Mouse (Mus musculus): Measurements from ENCODE around the gene Rnf144a. TPM values are rescaled to one million over a fixed set of nuclear protein-coding genes. Genes with fewer than 3 reads are reported as not detected.

Rnf144a gene
- total and polyA plus RNA-seq, 2 experiments from 2014 or later = 6.8 to 9.4 TPM

DNA sequence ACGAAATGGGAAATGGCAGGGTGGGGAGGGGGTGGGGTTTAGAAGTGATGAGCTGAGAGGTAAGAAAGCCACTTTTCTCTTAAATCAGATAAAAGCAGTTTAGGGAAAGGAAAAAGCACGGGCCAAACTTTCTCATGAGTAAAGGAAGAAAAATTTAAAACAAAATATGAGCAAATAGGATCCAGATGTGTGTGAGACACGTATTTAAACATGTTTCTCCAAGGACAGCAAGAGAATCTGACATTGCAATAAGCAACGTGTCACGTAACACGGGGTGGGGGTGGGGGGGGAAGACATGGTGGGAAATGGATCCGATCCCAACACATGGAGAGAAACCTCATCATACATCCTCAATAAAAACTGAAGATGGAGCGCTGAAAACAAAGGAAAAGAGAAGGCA is 33.3 kb downstream of the Rnf144a start:
- H3K36me3 ChIP-seq (replicated peaks; ENCODE audit: control insufficient read depth, insufficient read depth, low read length) = no peaks in the 10 kb centered on the region
- no peak overlapping the region for H3K4me3 ChIP-seq (ENCODE audit: low read depth, low read length)
- 84% methylated on average over 8 of the region's 8 CpGs for WGBS
- DNase-seq (ENCODE audit: low spot score) = no peak
- H3K27ac ChIP-seq (ENCODE audit: low read depth) = no peak overlapping the region
- H3K27me3 ChIP-seq (ENCODE audit: control insufficient read depth, insufficient read depth, low read length) = no peaks in the 10 kb centered on the region
- no peak for TF ChIP-seq EP300 (IDR thresholded peaks at IDR 0.05; ENCODE audit: low read depth)
- H3K9ac ChIP-seq (replicated peaks; ENCODE audit: low read depth, low read length) = no peak overlapping the region
- no peak overlapping the region for H3K4me2 ChIP-seq (ENCODE audit: low read depth, low read length)
- no peaks in the 10 kb centered on the region for H3K9me3 ChIP-seq (replicated peaks; ENCODE audit: control insufficient read depth, low read length)
- H3K4me1 ChIP-seq (ENCODE audit: control insufficient read depth, insufficient read depth) = no peaks in the 10 kb centered on the region
- no peak for ATAC-seq (ENCODE audit: insufficient read depth, low read depth)

DNA sequence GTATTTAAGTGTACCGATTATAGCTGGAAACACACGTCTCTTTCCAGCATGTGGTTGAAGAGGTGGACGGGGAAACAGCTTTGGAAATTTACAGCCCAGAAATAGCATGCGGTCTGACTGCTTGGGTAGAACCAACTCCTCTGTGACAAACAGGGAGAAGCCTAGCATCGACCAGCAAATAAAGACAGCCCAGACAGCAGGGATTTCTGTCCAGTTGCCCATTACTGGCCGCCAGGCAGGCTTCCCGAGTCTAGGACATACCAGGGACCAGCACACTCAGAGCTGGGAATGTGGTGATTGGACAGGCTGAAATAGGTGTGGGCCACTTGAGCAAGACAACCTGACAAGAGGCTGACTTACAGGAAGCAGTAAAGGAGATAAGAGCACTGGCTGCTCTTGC is 35.3 kb downstream of the Rnf144a start:
- ATAC-seq (ENCODE audit: insufficient read depth, low read depth) = no peak
- TF ChIP-seq EP300 (IDR thresholded peaks at IDR 0.05; ENCODE audit: low read depth) (no peak), CTCF (IDR thresholded peaks at IDR 0.05; ENCODE audit: low read depth) (no peak)
- WGBS = 52% methylated on average over 7 of the region's 7 CpGs

DNA sequence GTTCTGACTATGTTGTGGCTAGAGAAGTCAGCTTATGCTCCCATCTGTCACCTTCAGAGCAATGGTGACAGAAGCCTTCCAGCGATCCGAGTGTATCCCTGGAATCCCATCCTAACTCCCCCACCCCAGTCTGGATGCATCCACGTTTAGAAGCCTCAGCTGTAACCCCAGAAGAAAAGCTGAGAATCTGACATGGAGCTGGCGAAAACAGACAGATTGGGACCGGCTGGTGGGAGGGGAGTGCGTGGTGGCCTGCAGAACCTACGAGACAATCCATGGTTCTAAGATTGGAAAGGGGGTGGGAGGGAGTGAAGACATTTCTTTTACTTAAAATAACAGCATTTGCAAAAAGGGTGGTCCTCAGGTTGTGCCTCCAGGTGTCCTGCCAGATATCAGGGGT is 37.4 kb downstream of the Rnf144a start:
- 70% methylated on average over 7 of the region's 7 CpGs for WGBS
- Histone ChIP-seq H3K4me3 (ENCODE audit: low read depth, low read length) (no peak overlapping the region), H3K4me2 (ENCODE audit: low read depth, low read length) (no peak overlapping the region), H3K9ac (replicated peaks; ENCODE audit: low read depth, low read length) (no peak overlapping the region), H3K9me3 (replicated peaks; ENCODE audit: control insufficient read depth, low read length) (no peaks in the 10 kb centered on the region), H3K27me3 (ENCODE audit: control insufficient read depth, insufficient read depth, low read length) (no peaks in the 10 kb centered on the region), H3K27ac (ENCODE audit: low read depth) (no peak overlapping the region), H3K36me3 (replicated peaks; ENCODE audit: control insufficient read depth, insufficient read depth, low read length) (no peaks in the 10 kb centered on the region), H3K4me1 (ENCODE audit: control insufficient read depth, insufficient read depth) (no peaks in the 10 kb centered on the region)
- ATAC-seq (ENCODE audit: insufficient read depth, low read depth) = no peak
- TF ChIP-seq EP300 (IDR thresholded peaks at IDR 0.05; ENCODE audit: low read depth) = no peak
- no peak for TF ChIP-seq CTCF (IDR thresholded peaks at IDR 0.05; ENCODE audit: low read depth)
- no peak for DNase-seq (ENCODE audit: low spot score)

More for the DNA sequence above, 35.3 kb downstream of the Rnf144a start:
- Histone ChIP-seq H3K27ac (ENCODE audit: low read depth) (no peak overlapping the region), H3K4me3 (ENCODE audit: low read depth, low read length) (no peak overlapping the region), H3K9ac (replicated peaks; ENCODE audit: low read depth, low read length) (no peak overlapping the region), H3K36me3 (replicated peaks; ENCODE audit: control insufficient read depth, insufficient read depth, low read length) (no peaks in the 10 kb centered on the region), H3K4me1 (ENCODE audit: control insufficient read depth, insufficient read depth) (no peaks in the 10 kb centered on the region), H3K4me2 (ENCODE audit: low read depth, low read length) (no peak overlapping the region), H3K27me3 (ENCODE audit: control insufficient read depth, insufficient read depth, low read length) (no peaks in the 10 kb centered on the region), H3K9me3 (replicated peaks; ENCODE audit: control insufficient read depth, low read length) (no peaks in the 10 kb centered on the region)
- no peak for DNase-seq (ENCODE audit: low spot score)

DNA sequence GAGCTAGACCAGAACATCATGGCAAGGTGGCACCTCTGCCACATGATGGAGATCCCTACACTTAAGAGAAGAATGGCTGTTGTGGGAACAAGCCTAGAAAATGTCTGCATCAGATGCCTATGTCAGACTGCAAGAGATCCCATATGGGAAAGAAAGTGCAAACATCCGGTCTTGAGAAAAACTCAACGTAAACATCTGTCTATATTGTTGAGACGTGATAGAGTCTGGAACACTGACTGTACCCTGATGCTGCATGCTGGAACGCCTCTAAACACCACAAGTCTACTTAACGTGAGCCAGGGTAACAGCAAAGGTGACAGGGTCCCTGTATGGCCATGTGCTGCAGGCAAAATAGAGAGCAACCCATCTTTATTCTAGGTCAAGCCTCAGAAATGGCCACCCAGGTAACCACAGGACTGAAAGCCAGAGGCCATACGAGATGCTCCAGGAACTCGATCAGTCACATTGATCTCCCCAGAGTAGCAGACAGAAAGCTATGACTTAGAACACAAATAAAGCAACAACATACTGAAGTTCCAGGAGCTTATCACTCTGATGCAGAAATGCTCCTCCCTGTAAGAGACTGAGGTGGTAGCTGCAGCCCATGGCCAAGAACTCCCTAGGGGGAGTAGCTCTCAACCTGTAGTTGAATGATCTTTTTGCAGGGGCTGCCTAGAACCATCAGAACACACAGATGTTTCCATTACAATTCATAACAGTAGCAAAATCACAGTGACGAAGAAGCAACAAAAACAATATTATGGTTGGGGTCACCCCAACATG is 38.3 kb downstream of the Rnf144a start:
- H3K27me3 ChIP-seq (ENCODE audit: control insufficient read depth, insufficient read depth, low read length) = no peaks in the 10 kb centered on the region
- H3K27ac ChIP-seq (ENCODE audit: low read depth) = no peak overlapping the region
- H3K9ac ChIP-seq (replicated peaks; ENCODE audit: low read depth, low read length) = no peak overlapping the region
- H3K9me3 ChIP-seq (replicated peaks; ENCODE audit: control insufficient read depth, low read length) = no peaks in the 10 kb centered on the region
- no peaks in the 10 kb centered on the region for H3K36me3 ChIP-seq (replicated peaks; ENCODE audit: control insufficient read depth, insufficient read depth, low read length)
- no peak overlapping the region for H3K4me2 ChIP-seq (ENCODE audit: low read depth, low read length)
- H3K4me1 ChIP-seq (ENCODE audit: control insufficient read depth, insufficient read depth) = no peaks in the 10 kb centered on the region
- no peak for DNase-seq (ENCODE audit: low spot score)
- TF ChIP-seq CTCF (IDR thresholded peaks at IDR 0.05; ENCODE audit: low read depth) (no peak), EP300 (IDR thresholded peaks at IDR 0.05; ENCODE audit: low read depth) (no peak)
- no peak overlapping the region for H3K4me3 ChIP-seq (ENCODE audit: low read depth, low read length)
- 85% methylated on average over 8 of the region's 8 CpGs for WGBS
- ATAC-seq (ENCODE audit: insufficient read depth, low read depth) = no peak

DNA sequence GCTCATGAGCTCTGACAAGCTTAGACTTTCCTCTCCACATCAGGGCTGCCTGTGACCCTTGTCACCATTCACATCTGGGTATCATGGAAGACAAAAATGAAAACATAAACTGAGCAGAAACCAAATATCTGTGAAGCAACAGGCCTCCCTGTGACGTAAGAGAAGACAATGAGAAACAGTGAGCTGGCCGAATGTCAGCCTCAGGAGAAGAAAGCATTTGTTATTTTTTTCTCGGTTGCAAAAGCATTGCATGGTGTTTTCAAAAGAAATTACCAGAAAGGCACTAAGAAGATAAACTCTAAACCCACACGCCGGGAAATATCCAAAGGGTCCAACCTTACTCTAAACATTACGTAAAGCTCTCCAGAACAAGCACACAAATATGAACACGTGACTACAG is 41.3 kb downstream of the Rnf144a start:
- no peaks in the 10 kb centered on the region for H3K4me1 ChIP-seq (ENCODE audit: control insufficient read depth, insufficient read depth)
- ATAC-seq (ENCODE audit: insufficient read depth, low read depth) (no peak), DNase-seq (ENCODE audit: low spot score) (no peak)
- H3K36me3 ChIP-seq (replicated peaks; ENCODE audit: control insufficient read depth, insufficient read depth, low read length) = no peaks in the 10 kb centered on the region
- H3K4me3 ChIP-seq (ENCODE audit: low read depth, low read length) = no peak overlapping the region
- no peak for TF ChIP-seq EP300 (IDR thresholded peaks at IDR 0.05; ENCODE audit: low read depth)
- TF ChIP-seq CTCF (IDR thresholded peaks at IDR 0.05; ENCODE audit: low read depth) = no peak
- H3K27ac ChIP-seq (ENCODE audit: low read depth) = no peak overlapping the region
- no peaks in the 10 kb centered on the region for H3K27me3 ChIP-seq (ENCODE audit: control insufficient read depth, insufficient read depth, low read length)
- 76% methylated on average over 7 of the region's 7 CpGs for WGBS
- no peaks in the 10 kb centered on the region for H3K9me3 ChIP-seq (replicated peaks; ENCODE audit: control insufficient read depth, low read length)
- no peak overlapping the region for H3K4me2 ChIP-seq (ENCODE audit: low read depth, low read length)
- no peak overlapping the region for H3K9ac ChIP-seq (replicated peaks; ENCODE audit: low read depth, low read length)

DNA sequence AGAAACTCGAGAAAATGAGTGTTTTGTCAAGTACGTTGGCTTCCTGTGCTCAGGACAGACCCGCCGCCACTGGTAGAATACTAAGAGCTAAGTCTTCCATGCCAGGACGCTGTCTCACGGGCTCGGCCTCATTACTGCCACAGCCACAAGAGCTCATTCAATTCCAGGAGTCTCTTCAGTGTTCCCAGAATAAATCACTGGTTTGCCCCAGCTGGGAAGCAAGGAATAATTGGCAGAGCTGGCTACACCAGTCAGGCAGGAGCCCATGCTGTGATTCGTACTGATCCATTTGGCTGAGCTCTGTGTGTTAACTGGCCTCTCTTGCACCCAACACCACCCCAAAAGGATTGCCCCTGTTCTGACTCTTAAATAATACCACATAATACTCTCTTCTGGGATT is 45.0 kb downstream of the Rnf144a start:
- DNase-seq (ENCODE audit: low spot score) (no peak), ATAC-seq (ENCODE audit: insufficient read depth, low read depth) (no peak)
- Histone ChIP-seq H3K9ac (replicated peaks; ENCODE audit: low read depth, low read length) (no peak overlapping the region), H3K27ac (ENCODE audit: low read depth) (no peak overlapping the region), H3K36me3 (replicated peaks; ENCODE audit: control insufficient read depth, insufficient read depth, low read length) (no peaks in the 10 kb centered on the region), H3K4me2 (ENCODE audit: low read depth, low read length) (no peak overlapping the region), H3K9me3 (replicated peaks; ENCODE audit: control insufficient read depth, low read length) (no peaks in the 10 kb centered on the region), H3K4me1 (ENCODE audit: control insufficient read depth, insufficient read depth) (0 out of 2 replicates have a peak, but pooled peaks cover 10% of the 10 kb centered on the region), H3K4me3 (ENCODE audit: low read depth, low read length) (no peak overlapping the region), H3K27me3 (ENCODE audit: control insufficient read depth, insufficient read depth, low read length) (no peaks in the 10 kb centered on the region)
- 81% methylated on average over 8 of the region's 8 CpGs for WGBS
- no peak for TF ChIP-seq EP300 (IDR thresholded peaks at IDR 0.05; ENCODE audit: low read depth)
- TF ChIP-seq CTCF (IDR thresholded peaks at IDR 0.05; ENCODE audit: low read depth) = no peak
